Mouse (Mus musculus): ENCODE data around the gene Dhdh. TPM values are rescaled to one million over a fixed set of nuclear protein-coding genes. Genes with fewer than 3 reads are reported as not detected.
"Not testable (repeated sequence)": the region's sequence is repeated elsewhere in the genome, so short reads cannot be mapped to it uniquely, and the experiment has no call there.

Dhdh gene
- total and polyA plus RNA-seq, 2 experiments: 37.7 to 73.7 TPM

DNA sequence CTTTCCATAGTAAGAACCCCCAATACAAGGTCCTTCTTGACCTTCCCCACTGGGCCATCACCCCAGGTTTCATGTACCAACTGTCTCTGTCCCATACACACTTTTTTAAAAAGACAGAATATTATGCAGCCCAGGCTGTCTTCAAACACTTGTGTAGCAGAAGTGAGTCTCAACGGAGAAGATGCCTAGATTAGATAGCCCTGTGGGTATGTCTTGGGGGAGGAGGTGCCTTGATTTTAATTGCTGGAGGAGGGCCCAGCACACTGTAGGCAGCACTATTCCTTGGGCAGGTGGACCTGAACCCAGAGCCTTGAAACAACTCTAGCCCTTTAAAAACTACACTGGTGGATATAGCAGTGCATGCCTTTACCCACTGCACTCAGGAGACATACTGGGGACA, 6.4 kb downstream of the Dhdh start:
- WGBS: 80% methylated on average over 1 of the region's 1 CpGs
- TF ChIP-seq CTCF (IDR thresholded peaks at IDR 0.05; ENCODE audit: low read depth, low read length) (no peak), POLR2A (IDR thresholded peaks at IDR 0.05; ENCODE audit: extremely low read depth, insufficient read depth, low read length) (no peak)
- H3K9ac ChIP-seq (ENCODE audit: low read depth, low read length): no peak overlapping the region
- H3K79me2 ChIP-seq (ENCODE audit: control insufficient read depth, insufficient read depth, low read length): peaks cover 2% of the 10 kb centered on the region; the same call in 1 of the 2 replicates
- H3K27me3 ChIP-seq (ENCODE audit: control insufficient read depth, insufficient read depth, low read length): no peaks in the 10 kb centered on the region
- H3K27ac ChIP-seq (replicated peaks; ENCODE audit: insufficient read depth, low read depth, low read length): peak overlapping the region; percentile 38
- no peak for DNase-seq (ENCODE audit: extremely low read depth, low read depth, low spot score)
- peaks cover 26% of the 10 kb centered on the region for H3K4me1 ChIP-seq (ENCODE audit: control insufficient read depth, insufficient read depth, low read length)
- H3K36me3 ChIP-seq (ENCODE audit: control insufficient read depth, insufficient read depth, low read length): peaks cover 27% of the 10 kb centered on the region; the same call in 1 of the 2 replicates
- H3K4me3 ChIP-seq (ENCODE audit: insufficient read depth, low read depth, low read length): no peak overlapping the region

DNA sequence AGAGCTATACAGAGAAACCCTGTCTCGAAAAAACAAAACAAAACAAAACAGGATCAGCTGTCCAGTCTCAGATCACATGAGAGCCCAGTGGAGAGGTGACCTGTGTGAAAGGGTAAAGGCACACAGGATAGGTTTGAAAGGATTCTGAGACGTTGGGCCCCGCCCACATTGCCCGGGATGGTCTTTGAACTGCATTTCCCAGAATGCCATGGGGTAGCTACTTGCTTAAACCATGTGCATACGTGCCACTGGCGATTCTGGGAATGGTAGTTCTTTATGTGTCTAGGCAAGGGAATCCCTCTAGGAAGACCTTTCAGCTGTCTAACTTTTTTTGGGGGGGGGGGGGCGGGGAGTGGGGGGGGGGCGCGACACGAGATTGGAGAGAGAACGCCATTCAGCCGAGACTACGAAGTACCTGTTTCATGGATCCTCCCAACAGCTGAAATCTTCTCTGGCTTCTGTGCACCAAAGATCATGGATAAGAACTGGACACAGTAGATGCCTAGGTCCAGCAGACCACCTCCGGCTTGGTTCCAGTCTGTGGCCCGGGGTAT, 7.2 kb downstream of the Dhdh start, which contains the start of gene Tulp2:
Gene Tulp2 (plus strand): TSS at position 504 of the 554 bp plus-strand sequence.
- WGBS: 44% methylated on average over 15 of the region's 15 CpGs
- no peak for TF ChIP-seq POLR2A (IDR thresholded peaks at IDR 0.05; ENCODE audit: extremely low read depth, insufficient read depth, low read length)
- TF ChIP-seq CTCF (IDR thresholded peaks at IDR 0.05; ENCODE audit: low read depth, low read length): no peak
- H3K9ac ChIP-seq (ENCODE audit: low read depth, low read length): no peak within 1 kb of the TSS

GRCm38 (mm10) chr7:45480310-45480709, 8.3 kb downstream of the Dhdh start:
- 23% methylated on average over 4 of the region's 4 CpGs for WGBS
- not testable (repeated sequence) for H3K4me3 ChIP-seq (ENCODE audit: insufficient read depth, low read depth, low read length); H3K79me2 ChIP-seq (ENCODE audit: control insufficient read depth, insufficient read depth, low read length); H3K27me3 ChIP-seq (ENCODE audit: control insufficient read depth, insufficient read depth, low read length); H3K9ac ChIP-seq (ENCODE audit: low read depth, low read length)
- Histone ChIP-seq H3K27ac (replicated peaks; ENCODE audit: insufficient read depth, low read depth, low read length) (peak overlapping the region; percentile 71), H3K4me1 (ENCODE audit: control insufficient read depth, insufficient read depth, low read length) (peaks cover 17% of the 10 kb centered on the region), H3K36me3 (ENCODE audit: control insufficient read depth, insufficient read depth, low read length) (peaks cover 36% of the 10 kb centered on the region)
- DNase-seq (ENCODE audit: extremely low read depth, low read depth, low spot score): peak; percentile 76

More for the DNA sequence above, 7.2 kb downstream of the Dhdh start, which contains the start of gene Tulp2:
- H3K79me2 ChIP-seq (ENCODE audit: control insufficient read depth, insufficient read depth, low read length): no peaks in the 10 kb centered on the region; the same call in 1 of the 2 replicates
- peak; percentile 90 for DNase-seq (ENCODE audit: extremely low read depth, low read depth, low spot score)
- no peak within 1 kb of the TSS for H3K4me3 ChIP-seq (ENCODE audit: insufficient read depth, low read depth, low read length)
- no peaks in the 10 kb centered on the region for H3K27me3 ChIP-seq (ENCODE audit: control insufficient read depth, insufficient read depth, low read length)
- peak within 1 kb of the TSS; percentile 82 for H3K27ac ChIP-seq (replicated peaks; ENCODE audit: insufficient read depth, low read depth, low read length)
- peaks cover 22% of the 10 kb centered on the region for H3K4me1 ChIP-seq (ENCODE audit: control insufficient read depth, insufficient read depth, low read length)
- peaks cover 33% of the 10 kb centered on the region for H3K36me3 ChIP-seq (ENCODE audit: control insufficient read depth, insufficient read depth, low read length)

GRCm38 (mm10) chr7:45478774-45479173, 9.8 kb downstream of the Dhdh start:
- Histone ChIP-seq H3K36me3 (ENCODE audit: control insufficient read depth, insufficient read depth, low read length) (peaks cover 44% of the 10 kb centered on the region), H3K4me3 (ENCODE audit: insufficient read depth, low read depth, low read length) (no peak overlapping the region), H3K4me1 (ENCODE audit: control insufficient read depth, insufficient read depth, low read length) (peaks cover 12% of the 10 kb centered on the region), H3K9ac (ENCODE audit: low read depth, low read length) (no peak overlapping the region), H3K27me3 (ENCODE audit: control insufficient read depth, insufficient read depth, low read length) (no peaks in the 10 kb centered on the region), H3K27ac (replicated peaks; ENCODE audit: insufficient read depth, low read depth, low read length) (no peak overlapping the region), H3K79me2 (ENCODE audit: control insufficient read depth, insufficient read depth, low read length) (no peaks in the 10 kb centered on the region)
- 98% methylated on average over 7 of the region's 7 CpGs for WGBS
- TF ChIP-seq CTCF (IDR thresholded peaks at IDR 0.05; ENCODE audit: low read depth, low read length) (no peak), POLR2A (IDR thresholded peaks at IDR 0.05; ENCODE audit: extremely low read depth, insufficient read depth, low read length) (no peak)
- DNase-seq (ENCODE audit: extremely low read depth, low read depth, low spot score): no peak

GRCm38 (mm10) chr7:45477003-45477402, 11.6 kb downstream of the Dhdh start:
- Histone ChIP-seq H3K36me3 (ENCODE audit: control insufficient read depth, insufficient read depth, low read length) (peaks cover 46% of the 10 kb centered on the region), H3K4me3 (ENCODE audit: insufficient read depth, low read depth, low read length) (no peak overlapping the region), H3K9ac (ENCODE audit: low read depth, low read length) (no peak overlapping the region), H3K79me2 (ENCODE audit: control insufficient read depth, insufficient read depth, low read length) (no peaks in the 10 kb centered on the region), H3K27ac (replicated peaks; ENCODE audit: insufficient read depth, low read depth, low read length) (no peak overlapping the region), H3K4me1 (ENCODE audit: control insufficient read depth, insufficient read depth, low read length) (peaks cover 8% of the 10 kb centered on the region), H3K27me3 (ENCODE audit: control insufficient read depth, insufficient read depth, low read length) (no peaks in the 10 kb centered on the region)
- TF ChIP-seq CTCF (IDR thresholded peaks at IDR 0.05; ENCODE audit: low read depth, low read length): peak; percentile 60; the same call in 1 of the 2 replicates
- TF ChIP-seq POLR2A (IDR thresholded peaks at IDR 0.05; ENCODE audit: extremely low read depth, insufficient read depth, low read length): no peak
- DNase-seq (ENCODE audit: extremely low read depth, low read depth, low spot score): peak; percentile 61
- 9% methylated on average over 3 of the region's 3 CpGs for whole genome bisulfite sequencing

- DNase-seq (ENCODE audit: extremely low read depth, low read depth, low spot score): no peak
- H3K27ac ChIP-seq (replicated peaks; ENCODE audit: insufficient read depth, low read depth, low read length): no peak overlapping the region
- peaks cover 46% of the 10 kb centered on the region for H3K36me3 ChIP-seq (ENCODE audit: control insufficient read depth, insufficient read depth, low read length)
- H3K79me2 ChIP-seq (ENCODE audit: control insufficient read depth, insufficient read depth, low read length): no peaks in the 10 kb centered on the region
- H3K4me3 ChIP-seq (ENCODE audit: insufficient read depth, low read depth, low read length): no peak overlapping the region
- H3K4me1 ChIP-seq (ENCODE audit: control insufficient read depth, insufficient read depth, low read length): peaks cover 4% of the 10 kb centered on the region
- no peak overlapping the region for H3K9ac ChIP-seq (ENCODE audit: low read depth, low read length)
- H3K27me3 ChIP-seq (ENCODE audit: control insufficient read depth, insufficient read depth, low read length): no peaks in the 10 kb centered on the region
- 44% methylated on average over 1 of the region's 1 CpGs for WGBS
- TF ChIP-seq CTCF (IDR thresholded peaks at IDR 0.05; ENCODE audit: low read depth, low read length): no peak
- TF ChIP-seq POLR2A (IDR thresholded peaks at IDR 0.05; ENCODE audit: extremely low read depth, insufficient read depth, low read length): no peak
These were observed 12.2 kb downstream of the Dhdh start for GRCm38 (mm10) chr7:45476453-45476852.

Data from liver, adult 2 months (tissue).